Mouse (Mus musculus) bone marrow, adult 2 months (tissue): Measurements from ENCODE around the gene Zscan10.

Experiments
- CTCF ChIP-seq: fragments of 200-500 bp; IDR thresholded peaks from 2 replicates; pipeline ENCODE4 v1.5.1; 2011; ENCODE audit warnings: low read length, control low read depth; ENCODE audit not compliant: control insufficient read depth, insufficient read depth
- POLR2A ChIP-seq: fragments of 200-500 bp; IDR thresholded peaks from 2 replicates; pipeline ENCODE4 v1.6.1; 2011; ENCODE audit warnings: low read depth, mild to moderate bottlenecking, control low read depth, low read length, borderline replicate concordance; ENCODE audit not compliant: control insufficient read depth

GRCm38 (mm10) chr17:23604394-23604793 is 3.7 kb downstream of the Zscan10 start:
- TF ChIP-seq CTCF = no peak
- no peak for TF ChIP-seq POLR2A
